ENCODE assay signal across 6 mouse cellular contexts in the genomic region with DNA sequence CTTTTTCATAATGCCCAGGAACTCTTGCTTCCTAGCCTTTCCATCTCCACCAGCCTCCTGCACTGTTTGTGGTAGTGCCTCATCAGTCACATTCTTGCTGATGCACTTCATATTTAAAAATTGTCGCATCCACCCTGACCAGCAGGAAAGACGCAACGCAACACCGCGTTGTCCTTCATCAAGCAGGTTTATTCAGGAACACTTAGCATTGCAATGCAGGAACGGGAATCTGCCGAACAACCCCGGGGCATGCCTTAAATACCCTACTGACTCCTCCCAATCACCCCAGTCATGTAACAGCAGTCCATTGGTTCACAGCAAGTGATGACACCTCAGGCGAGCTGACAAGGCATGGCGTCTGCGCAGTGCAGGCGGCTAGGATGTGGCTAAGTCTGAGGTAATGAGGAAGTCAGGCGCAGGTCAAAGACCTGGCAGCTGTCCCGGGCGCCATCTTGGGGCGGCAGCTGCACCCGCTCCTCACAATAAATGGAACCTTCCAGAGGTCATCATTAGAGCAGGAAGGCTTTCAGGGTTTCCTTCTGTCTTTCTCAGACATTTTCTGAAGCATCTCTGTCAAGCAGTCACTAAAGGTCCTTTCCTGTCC.
DNase-seq lines count a peak whose midpoint lies in the region; TF ChIP-seq lines count a peak whose summit lies in the region.
"Not testable (repeated sequence)": the region's sequence is repeated elsewhere in the genome, so short reads cannot be mapped to it uniquely, and the experiment has no call there.

No protein-coding gene starts in this region.

- H3K27ac ChIP-seq in ES-Bruce4 (ENCODE audit: insufficient read depth, low read length) (peak overlapping the region; percentile 68), ES-E14 (ENCODE audit: insufficient read depth, low read depth, low read length, poor library complexity, severe bottlenecking) (peak overlapping the region; percentile 73)

- H3K36me3 ChIP-seq in ES-Bruce4 (ENCODE audit: control insufficient read depth, insufficient read depth, low read length, poor library complexity, severe bottlenecking); ES-E14 (ENCODE audit: control insufficient read depth, insufficient read depth, low read length, poor library complexity, severe bottlenecking): not testable (repeated sequence)

- TF ChIP-seq EP300 in ES-Bruce4 (IDR thresholded peaks at IDR 0.05; ENCODE audit: insufficient read depth, low read depth, low read length), result peak; percentile 95

- 0 out of 2 replicates have a peak overlapping the region, but pooled peaks have one; percentile 18 for H3K9ac ChIP-seq in ES-Bruce4 (ENCODE audit: low read depth, poor library complexity, severe bottlenecking)
- H3K9ac ChIP-seq in ES-E14 (ENCODE audit: insufficient read depth, low read depth, low read length, poor library complexity, severe bottlenecking), result not testable (repeated sequence)

- intact Hi-C loops in left cerebral cortex, postnatal 4 days (cut with DNase I), result loop anchor here (10.0 kb wide), 1 partner anchor 104 kb away; no protein-coding TSS in a partner anchor

- not testable (repeated sequence) for TF ChIP-seq CTCF in ES-Bruce4 (IDR thresholded peaks at IDR 0.05; ENCODE audit: low read depth, low read length)

- not testable (repeated sequence) for TF ChIP-seq POLR2A in ES-Bruce4 (IDR thresholded peaks at IDR 0.05; ENCODE audit: insufficient read depth, low read length)

- H3K9me3 ChIP-seq in ES-Bruce4 (replicated peaks; ENCODE audit: control insufficient read depth, insufficient read depth, low read length, poor library complexity, severe bottlenecking); ES-E14 (ENCODE audit: control insufficient read depth, insufficient read depth, low read depth, low read length): not testable (repeated sequence)

- H3K4me1 ChIP-seq in ES-Bruce4 (ENCODE audit: control insufficient read depth, insufficient read depth, low read length), result not testable (repeated sequence)
- H3K4me1 ChIP-seq in ES-E14 (ENCODE audit: control insufficient read depth in 2 of 2, insufficient read depth in 2 of 2, low read length in 2 of 2, poor library complexity in 1 of 2), result peaks cover 7 to 11% of the 10 kb centered on the region in 2 experiments; a peak in 3 of 4 replicates

- not testable (repeated sequence) for H3K27me3 ChIP-seq in ES-Bruce4 (ENCODE audit: control insufficient read depth, insufficient read depth, low read length, poor library complexity, severe bottlenecking)

- not testable (repeated sequence) for DNase-seq in ES-E14 (ENCODE audit: low read depth, low spot score)
- DNase-seq in R1 (ENCODE audit: low read depth, low spot score), result peak; percentile 85
- DNase-seq in cerebellum, postnatal 10 days, result peak; percentile 66 to 67
- DNase-seq in heart, adult 11 months, result peak; percentile 74
- DNase-seq in left cerebral cortex, postnatal 4 days, result peak; percentile 25

- not testable (repeated sequence) for H3K4me3 ChIP-seq in ES-Bruce4 (ENCODE audit: low read depth, low read length)
- H3K4me3 ChIP-seq in ES-E14 (ENCODE audit: insufficient read depth in 1 of 2, low read depth in 1 of 2, low read length in 2 of 2, poor library complexity in 1 of 2, severe bottlenecking in 1 of 2), result peak overlapping the region in 1 of 2 experiments; percentile 4; a peak in 1 of 4 replicates

- in situ Hi-C loops in ES-E14 (cut with MboI; ENCODE audit: low sequenced_read_pairs in 2 of 2, unreplicated experiment in 2 of 2), result not testable (repeated sequence)

TF ChIP-seq in ES-E14, 5 proteins besides CTCF, POLR2A, EP300 and RAD21:
- TF ChIP-seq HCFC1 (IDR thresholded peaks at IDR 0.05; ENCODE audit: borderline replicate concordance, insufficient read depth, low read length), result 0 out of 2 replicates have a peak, but pooled peaks have one; percentile 6
